Mouse (Mus musculus): ENCODE measurements around the gene Inafm2.

Inafm2 gene

DNA sequence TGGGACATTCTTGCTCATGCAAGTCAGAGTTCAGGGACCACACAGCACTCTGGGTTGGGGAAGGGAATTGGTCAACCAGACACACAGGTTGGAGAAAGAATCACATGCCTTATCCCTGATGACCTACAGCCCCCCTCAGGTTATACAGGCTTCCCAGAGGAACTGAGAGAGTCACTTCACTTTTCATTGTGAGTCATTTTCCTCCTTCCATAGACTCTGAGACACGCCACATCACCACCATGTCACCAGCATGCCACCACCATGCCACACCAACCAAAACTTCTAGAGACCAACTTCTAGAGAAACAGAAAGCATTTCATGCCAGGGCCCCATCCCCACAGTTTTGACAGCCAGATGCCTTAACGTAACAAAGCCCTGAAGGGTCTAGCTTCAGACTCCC, 18.7 kb upstream of the Inafm2 start:
- DNase-seq (ENCODE audit: low spot score) = no peak

DNA sequence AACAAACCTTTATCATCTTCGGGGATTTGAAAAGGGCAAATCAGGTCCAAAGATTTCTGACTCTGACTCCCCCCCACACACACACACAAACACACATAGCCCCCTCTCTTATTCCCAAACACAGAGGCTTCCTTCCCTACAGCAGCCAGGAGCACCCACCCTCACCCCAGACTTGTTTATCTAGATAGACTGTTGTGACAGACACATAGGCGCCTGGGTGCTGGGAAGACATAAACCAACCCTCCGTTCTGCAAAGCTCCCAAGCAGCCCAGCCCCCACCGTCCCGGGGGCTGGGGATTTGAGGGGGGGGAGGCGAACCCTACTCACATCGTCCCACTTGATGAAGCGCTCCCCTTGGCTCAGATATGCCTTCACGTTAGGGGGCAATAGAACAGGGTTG, 17.6 kb upstream of the Inafm2 start:
- no peak for DNase-seq (ENCODE audit: low spot score)

DNA sequence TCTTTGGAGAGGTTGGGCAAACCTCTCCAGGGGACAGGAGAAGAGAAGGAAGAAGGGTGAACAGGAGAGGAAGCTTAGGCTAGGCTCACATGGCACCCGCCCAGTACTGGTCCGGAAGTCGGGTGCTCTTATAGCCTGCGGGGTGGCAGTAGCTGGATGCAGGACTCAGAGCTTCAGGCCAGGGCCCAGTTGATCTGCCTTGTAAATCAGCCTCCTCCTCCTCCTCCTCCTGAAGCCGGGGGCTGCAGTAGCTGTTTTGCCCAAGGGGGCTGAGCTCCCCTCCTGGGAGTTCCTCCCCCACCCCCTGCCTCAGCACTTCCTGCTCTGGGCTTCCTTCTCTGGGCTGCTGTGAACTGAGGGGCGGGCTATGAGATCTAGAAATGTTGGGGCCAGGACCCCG, 17.2 kb upstream of the Inafm2 start, which contains the start of gene Plcb2:
Plcb2 (minus strand) TSS at position 102 of the 400 bp plus-strand sequence.
- no peak for DNase-seq (ENCODE audit: low spot score)

DNA sequence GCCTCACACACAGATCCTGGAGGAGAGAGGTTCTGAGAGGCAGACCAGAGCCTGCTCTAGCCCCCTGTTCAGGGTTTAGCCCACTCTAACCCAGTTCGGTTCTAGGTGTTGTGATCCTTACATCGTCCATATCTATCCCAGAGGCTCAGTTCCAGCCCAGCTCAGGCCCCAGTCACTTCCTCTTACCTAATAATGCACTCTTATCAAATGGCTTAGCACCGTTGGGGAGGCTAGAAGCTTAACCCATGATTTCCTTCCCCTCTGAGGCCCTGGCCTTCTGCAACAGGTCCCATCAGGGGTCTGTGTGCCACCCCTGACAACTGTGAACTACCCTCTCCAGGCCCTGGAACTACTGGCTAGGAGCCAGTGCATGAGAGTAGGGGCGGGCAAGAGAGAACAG, 16.4 kb upstream of the Inafm2 start:
- DNase-seq (ENCODE audit: low spot score) = no peak

DNA sequence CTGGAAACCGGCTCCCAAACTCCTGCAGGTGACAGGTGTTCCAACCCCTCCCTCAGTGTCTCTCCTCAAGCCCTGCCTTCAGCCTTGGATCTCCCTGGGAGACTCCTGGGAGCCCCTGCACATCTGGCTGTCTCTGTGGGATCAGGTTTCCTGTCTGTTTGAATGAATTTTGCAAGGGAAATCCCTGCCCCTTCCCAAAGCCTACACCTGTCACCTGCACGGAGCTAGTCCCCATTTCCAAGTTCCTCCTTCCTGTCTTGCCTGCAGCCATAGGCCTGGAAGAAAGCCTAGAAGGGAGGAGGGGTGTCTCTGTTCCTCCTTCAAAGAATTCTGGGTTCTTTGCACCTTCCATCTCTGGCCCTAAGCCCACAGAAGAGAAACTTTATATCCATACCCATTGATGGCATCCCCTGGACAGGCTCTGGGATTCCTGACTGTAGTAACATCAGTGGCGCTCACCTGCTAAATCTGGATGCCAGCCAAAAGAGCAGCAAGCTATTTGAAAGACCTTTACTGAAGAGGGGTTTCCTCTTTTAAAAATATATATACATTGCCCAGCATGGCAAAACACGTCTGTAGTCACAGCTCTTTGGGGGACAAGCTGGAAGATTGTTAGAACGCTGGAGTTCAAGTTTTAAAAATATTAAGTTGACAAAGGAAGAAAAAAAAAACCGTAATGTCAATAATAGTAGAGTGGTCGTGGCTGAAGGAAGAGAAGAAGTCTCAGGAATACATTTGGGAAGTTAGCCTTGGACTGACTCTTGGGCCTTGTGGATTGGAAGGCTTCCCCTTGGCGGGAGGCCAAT, 15.5 kb upstream of the Inafm2 start:
- DNase-seq (ENCODE audit: low spot score) = peak; percentile 70

DNA sequence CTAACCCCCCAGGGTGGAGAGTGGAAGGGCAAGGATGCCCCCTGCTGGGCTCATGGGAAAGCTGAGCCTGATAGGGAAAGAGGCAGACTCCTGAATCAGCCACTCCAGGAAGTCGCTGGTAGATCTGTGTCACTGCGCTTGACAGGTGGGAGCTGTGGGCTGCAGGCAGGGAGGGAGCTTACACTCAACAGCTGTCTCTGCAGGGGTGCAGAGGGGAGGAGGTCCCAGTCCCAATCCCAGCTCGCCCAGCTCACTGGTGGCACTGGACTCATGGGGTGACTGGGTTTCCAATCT, 15.0 kb upstream of the Inafm2 start:
- peak; percentile 55 for DNase-seq (ENCODE audit: low spot score)

DNA sequence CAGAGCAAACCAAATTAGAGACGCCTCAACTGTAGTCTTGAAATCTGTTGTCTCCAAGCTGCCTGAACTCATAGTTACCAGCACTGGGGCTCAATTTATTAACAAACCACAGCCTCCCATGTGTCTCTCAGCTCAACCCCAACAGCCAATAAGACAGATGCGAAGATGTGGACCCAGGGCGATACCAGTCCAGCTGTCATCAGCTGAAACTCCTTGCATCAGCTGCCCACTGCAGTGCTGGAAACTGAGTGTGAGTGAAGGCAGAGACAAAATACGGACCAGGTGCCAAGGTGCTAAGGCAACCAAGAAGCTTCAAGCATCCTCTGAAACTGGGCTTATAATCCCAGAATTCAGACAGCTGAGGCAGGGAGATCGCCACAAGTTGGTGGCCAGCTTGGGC, 13.6 kb upstream of the Inafm2 start:
- DNase-seq (ENCODE audit: low spot score) = no peak

DNA sequence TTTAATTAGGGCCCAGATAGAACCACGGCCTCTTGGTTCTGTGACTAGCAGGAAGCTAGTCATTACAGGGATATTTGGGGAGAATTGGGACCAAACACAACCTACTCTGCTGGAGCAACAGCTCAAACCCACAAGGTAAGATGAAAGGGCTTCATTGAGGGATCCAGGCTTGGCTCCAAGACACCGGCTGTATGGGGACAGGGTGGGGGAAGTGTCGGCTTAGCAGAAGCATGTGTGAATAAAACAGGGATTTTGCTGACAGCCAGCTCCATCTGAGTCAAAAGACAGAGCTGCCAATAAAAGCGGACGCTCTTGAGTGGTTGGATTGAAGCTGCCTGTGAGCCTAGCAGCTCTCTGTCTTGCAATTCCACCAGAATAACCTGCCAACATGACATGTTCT, 12.2 kb upstream of the Inafm2 start:
- no peak for DNase-seq (ENCODE audit: low spot score)

DNA sequence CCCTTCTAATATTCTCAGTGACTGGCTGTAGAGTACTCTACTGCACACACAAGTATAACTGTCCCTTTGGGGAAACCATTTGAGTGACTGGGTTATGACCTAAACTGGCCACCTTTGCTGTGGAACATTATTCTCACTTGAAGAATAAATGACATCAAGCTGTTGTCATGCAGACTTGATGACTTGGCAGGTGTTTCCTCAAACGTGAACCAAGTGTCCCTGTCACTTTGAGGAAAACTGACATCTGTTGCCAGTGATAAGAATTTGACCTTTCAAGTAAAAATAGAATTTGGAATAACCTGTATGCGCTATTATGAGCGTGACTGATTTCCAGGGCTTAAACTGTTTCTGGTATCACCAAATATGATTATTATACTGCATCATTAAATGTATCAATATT, 5.2 kb upstream of the Inafm2 start:
- no peak for DNase-seq (ENCODE audit: low spot score)

DNA sequence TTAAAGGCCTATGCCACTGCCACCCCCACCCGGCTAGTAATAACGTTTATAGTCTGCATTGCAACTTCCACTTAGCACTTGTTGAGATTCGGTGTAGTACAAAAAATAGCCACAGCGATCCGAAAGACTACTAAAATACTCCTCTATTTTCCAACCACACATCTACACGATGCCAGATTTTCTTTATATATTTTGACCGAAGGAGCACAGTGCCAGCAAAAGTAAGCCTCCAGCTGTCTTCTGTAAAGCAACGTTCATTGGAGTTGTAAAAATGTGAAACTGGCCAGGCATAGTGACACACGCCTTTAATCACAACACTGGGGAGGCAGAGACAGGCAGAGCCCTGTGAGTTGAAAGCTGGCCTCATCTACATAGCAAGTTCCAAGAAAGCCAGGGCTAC, 4.4 kb upstream of the Inafm2 start:
- DNase-seq (ENCODE audit: low spot score) = no peak

DNA sequence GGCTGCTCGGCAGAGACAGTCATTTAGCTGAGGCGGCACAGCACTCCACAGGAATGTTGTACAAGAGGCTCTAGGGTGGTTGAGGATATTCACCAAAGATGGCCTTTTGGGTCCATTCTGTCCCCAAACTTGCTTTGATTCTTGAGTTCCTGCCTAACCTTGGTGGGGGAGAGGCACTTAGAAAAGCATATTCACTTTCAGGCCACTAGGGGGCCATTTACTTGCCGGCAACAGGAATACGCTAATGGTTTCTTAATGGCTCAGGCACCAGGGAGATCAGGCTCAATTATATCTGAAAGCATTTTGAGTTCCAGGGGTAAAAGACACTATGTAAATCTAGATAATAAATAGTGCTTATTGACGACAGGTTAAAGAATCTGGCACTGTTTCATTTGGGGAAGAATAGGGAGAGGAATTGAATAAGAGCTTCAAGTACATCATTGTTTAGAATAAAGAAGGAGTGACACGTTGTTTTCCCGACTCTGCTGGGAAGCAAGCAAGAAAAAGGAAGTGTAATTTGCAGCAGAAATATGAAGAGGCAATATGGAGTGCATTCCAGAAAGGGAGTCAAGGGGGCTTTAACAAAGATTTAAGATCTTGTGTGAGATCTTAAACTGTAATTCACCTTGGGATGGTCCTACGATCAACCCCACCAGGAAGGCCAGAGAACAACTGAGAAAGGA, 2.2 kb upstream of the Inafm2 start:
- DNase-seq (ENCODE audit: low spot score) = no peak

DNA sequence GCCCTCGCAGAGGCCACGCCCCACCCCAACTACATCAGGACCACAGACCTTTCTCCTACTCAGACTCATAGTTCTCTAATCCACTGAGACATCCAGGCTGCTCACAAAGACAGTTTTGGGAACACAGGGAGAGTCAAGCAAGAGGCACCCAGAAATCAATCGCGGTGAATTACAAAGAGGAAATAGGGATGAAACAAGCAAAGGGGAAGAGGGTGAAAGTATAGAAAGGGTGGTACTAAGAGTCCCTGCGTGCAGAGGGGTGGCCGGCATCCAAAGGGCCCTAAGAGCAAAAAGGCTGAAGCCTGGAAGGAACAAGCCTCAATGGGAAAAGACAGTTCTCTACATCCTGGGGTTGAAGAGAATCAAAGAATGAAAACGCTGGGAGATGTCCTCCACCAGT, 937 bp upstream of the Inafm2 start:
- DNase-seq (ENCODE audit: low spot score) = no peak

DNA sequence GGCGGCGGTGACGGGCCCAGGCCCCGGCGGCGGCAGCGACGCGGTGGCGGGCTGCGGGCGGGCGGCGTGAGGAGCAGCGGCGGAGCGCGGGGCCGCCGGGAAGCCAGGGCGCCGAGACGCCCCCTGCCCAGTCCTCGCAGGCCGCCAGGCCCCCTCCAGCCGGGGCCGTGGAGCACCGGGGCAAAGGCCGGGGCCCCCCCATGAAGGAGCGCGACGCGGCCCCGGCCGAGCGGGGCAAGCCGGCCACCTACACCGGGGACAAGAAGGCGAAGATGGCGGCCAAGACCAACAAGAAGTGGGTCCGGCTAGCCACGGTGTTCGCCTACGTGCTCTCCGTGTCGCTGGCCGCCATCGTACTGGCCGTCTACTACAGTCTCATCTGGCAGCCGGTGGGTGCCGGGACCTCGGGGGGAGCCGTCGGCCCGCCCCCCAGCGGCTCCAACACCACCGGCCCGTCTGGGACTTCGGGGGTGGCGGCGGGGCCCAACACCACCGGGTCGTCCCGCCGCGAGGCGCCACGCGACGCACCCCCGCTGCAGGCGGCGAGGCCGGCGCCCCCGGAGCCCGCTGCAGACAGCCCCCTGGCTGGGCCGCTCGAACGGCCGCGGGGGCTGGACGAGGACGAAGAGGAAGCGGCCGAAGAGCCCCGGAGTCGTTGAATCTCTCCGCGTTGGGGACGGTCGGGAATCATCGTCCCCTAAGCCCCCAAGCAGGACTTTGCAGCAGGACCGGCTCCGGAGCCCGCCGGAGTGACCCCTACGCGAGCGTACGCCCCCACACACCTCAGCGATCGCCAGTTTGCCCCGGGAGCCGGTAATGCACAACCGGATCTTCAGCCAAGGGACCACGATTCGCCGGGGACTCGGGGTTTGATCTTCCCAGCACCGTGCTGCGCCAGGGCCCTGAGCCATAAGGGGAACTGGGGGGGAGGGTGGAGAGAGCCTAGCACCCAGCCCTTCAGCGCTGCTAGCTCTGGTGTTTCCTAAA, 650 bp downstream of the Inafm2 start:
- DNase-seq (ENCODE audit: low spot score) = peak; percentile 67

DNA sequence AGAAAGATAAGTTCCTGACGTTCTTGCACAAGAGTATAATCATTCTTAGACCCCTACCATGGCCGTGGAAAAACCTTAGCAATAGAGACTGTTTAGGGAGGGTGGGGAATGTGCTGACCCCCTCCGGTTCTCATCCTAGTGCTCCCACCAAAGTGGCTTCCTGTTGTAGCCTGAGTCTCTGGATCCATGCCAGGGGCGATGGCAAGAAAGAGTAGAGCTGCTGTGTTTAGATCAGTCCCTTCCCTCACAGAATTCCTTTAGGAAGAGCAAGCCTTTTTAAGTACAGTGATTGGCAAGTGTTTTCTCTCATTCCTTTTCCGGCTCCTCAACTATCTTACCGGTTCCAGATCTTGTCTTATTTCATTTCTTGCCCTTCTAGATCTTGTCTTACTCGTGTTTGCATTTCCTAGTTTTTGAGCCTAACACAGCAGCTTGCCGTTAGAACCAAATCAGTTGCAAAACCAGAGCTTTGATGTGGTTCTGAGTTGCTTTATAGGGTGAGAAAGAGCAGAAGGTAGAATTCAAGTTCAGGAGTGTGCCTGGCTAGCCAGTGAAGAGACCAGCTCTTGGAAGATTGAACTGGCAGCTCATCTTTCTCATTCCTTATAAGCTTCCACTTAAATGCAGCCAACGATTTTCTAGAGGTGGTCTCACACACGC, 1.9 kb downstream of the Inafm2 start:
- DNase-seq (ENCODE audit: low spot score) = no peak

DNA sequence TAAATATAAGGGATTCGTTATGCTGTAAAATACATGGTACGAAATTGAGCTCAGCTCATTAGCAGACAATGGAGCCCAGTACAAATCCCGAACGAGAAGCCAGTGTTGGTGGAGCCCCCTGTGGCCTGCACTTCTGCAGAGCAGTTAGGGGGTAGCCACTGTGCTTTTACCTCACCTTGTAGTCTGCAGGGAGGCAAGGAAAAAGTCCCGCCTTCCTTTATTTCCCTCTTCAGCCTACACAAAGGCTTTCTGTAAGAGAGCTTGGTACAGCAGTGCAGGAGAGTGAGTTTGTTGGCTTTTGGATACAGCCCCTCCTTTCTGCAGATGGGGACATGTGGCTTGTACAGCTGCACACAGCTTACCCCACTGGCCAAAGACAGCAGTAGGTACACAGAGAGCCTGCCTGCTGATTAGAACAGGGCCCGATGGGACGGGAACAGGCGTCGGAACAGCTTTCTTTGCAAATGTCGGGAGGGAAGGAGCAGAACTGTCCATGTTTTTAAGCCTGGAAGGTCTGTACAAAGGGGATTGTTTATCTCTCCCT, 3.9 kb downstream of the Inafm2 start:
- DNase-seq (ENCODE audit: low spot score) = peak; percentile 38

DNA sequence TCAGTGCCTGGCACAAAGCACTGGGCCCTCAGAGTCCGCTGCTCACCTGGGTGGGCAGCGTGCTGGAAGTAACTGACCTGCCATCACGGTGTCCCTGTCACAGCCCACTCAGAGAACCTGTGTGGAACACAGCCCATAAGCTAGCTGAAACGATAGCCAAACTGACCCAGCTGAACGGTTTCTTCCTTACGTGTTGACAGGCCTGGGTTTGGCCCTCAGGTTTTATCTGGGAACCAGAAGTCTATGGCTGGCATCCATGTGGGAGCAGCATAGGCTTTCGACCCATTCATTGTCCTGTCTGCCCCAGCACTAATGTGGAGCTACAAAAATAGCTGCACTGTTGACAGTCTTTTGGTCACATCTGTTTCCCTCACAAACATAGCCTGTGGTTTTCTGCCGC, 4.9 kb downstream of the Inafm2 start:
- DNase-seq (ENCODE audit: low spot score) = no peak

DNA sequence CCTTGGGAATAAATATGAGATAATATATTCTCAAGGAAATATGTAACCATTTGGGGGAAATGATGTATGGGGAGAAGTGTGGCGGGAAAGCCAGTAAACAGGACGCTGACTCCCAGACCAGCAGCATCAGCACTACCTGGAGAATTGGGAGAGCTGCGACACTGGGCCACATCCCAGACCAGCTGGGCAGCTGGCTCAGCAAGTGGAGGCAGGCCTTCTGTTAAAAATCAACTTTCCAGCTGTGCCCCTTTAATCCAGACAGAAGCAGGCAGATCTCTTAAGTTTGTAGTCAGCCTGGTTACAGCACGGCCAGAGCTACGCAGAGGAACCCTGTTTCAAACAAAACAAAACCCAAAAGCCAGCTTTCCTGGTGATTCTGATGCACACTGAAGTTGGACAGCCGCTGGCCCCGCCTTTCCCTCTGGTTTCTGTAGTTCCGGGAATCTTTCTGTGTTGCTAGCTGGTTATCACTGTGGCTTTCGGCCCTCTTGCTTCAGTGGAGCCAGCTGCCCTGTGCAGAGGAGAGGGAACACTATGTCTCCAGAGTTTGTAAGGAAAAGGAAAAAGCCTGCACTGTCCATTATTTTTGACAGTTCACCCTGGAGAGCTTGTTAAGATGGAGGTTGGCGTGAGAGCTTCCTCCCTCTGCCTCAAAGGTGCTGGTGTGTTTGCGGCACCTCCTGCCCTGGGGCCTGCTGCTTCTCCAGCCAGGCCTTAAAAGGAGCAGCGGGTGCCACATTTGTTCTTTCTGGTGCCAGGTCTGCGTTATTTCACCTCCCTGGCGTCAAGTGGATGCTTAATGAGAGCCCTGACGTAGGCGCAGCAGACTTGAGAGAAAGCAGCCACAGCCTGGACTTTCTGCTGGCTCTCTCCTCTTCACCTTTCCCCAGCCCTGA, 6.6 kb downstream of the Inafm2 start:
- no peak for DNase-seq (ENCODE audit: low spot score)

DNA sequence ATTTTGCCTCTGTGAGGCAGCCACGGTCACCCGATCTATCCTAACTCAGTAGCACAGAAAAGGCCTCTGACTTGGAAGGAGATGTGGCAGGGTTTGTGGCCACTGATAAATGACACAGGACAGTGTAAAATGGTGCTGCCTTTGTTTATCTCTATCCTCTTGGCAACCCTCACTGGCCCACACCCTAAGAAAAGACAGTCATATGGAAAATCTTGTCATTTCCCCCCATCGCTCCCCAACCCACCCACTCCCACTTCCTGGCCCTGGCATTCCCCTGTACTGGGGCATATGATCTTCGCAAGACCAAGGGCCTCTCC, 7.2 kb downstream of the Inafm2 start:
- no peak for DNase-seq (ENCODE audit: low spot score)

DNA sequence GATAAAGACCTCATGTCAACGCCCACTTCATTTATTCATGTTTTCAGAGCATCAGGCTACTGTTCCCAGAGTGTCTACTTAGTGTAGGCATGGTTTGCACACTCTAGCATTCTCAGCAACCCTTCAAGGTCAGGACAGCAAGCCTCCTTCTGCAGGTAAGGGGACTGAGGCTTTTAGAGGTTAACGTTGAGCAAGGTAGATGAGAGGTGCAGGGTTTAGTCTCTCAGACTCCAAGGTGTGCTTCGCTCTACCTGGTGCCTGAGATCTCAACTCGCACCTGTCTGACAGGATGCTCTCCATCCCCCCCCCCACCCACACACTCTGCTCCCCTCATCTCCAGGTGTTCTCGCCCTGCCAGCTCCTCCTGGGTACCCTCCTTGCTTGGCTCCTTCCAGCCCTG, 8.6 kb downstream of the Inafm2 start:
- DNase-seq (ENCODE audit: low spot score) = no peak

DNA sequence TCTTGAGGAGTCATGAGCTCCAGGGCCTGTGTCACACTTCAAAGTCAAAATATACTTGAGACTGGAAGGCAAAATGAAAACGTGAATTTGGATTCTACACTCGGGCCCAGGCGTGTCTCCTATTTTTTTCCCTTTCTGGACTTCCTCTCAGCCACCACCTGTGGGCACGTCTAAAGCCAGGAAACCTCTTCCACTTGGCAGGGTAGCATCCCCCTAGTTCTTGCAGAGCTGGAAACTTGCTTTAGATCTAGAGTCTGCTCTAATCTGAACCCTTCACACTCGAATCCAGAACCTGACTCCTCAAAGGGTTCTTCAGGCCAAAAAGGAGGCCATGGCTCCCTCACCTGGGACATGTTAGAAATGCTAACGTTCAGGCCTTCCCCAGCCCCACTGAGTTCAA, 9.8 kb downstream of the Inafm2 start:
- no peak for DNase-seq (ENCODE audit: low spot score)

DNA sequence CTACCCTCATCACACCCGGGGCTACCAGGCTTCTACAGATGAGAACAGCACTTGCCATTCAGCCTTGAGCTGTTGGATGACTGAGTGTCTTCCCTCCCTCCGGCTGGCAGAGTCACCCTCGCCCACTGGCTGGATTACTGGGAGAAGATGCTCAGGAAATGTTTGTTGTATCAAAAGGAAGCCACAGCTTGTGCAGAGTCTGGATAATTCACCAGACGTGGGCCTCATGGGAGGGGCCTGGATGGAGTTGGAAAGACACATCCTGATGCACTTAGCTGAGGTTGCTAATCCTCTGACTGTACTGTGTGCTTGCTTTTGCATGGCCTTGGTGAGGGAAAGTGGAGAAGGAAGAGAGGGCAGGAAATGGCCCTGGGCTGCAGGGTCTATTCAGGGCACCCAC, 10.5 kb downstream of the Inafm2 start:
- no peak for DNase-seq (ENCODE audit: low spot score)
